Mouse (Mus musculus) forebrain, embryonic 11.5 days (tissue): ENCODE results near the gene Abl1. TPM values are rescaled to one million over a fixed set of nuclear protein-coding genes. Genes with fewer than 3 reads are reported as not detected.

Experiments
- ATAC-seq: fragments of 200-750 bp; cut with Nextera tagmentation; replicated peaks from 2 replicates; pipeline ENCODE4 v1.8.0; 2017; ENCODE audit warnings: moderate TSS enrichment; ENCODE audit not compliant: low FRiP score
- DNase-seq: peaks from one replicate; pipeline ENCODE4 v3.0.0-alpha.2; 2017; ENCODE audit warnings: low spot score
- H3K27ac ChIP-seq: fragments of 300-500 bp; sonication (generic); 2 replicates; pipeline ENCODE4 v1.5.1; 2014; ENCODE audit warnings: low read depth, low read length
- H3K27me3 ChIP-seq: fragments of 300-500 bp; sonication (generic); 2 replicates; pipeline ENCODE4 v1.6.1; 2014; ENCODE audit warnings: mild to moderate bottlenecking, low read length, mixed read lengths; ENCODE audit not compliant: control insufficient read depth, insufficient read depth
- H3K36me3 ChIP-seq: fragments of 300-500 bp; sonication (generic); 2 replicates; pipeline ENCODE4 v1.6.1; 2014; ENCODE audit warnings: mild to moderate bottlenecking, low read length, moderate library complexity, mixed read lengths; ENCODE audit not compliant: control insufficient read depth, insufficient read depth
- H3K4me1 ChIP-seq: fragments of 300-500 bp; sonication (generic); replicated peaks from 2 replicates; pipeline ENCODE4 v1.6.1; 2014; ENCODE audit warnings: low read length, mixed read lengths; ENCODE audit not compliant: control insufficient read depth, insufficient read depth
- H3K4me2 ChIP-seq: fragments of 300-500 bp; sonication (generic); 2 replicates; pipeline ENCODE4 v1.6.1; 2014; ENCODE audit warnings: low read depth, mild to moderate bottlenecking, low read length, moderate library complexity, mixed read lengths; ENCODE audit not compliant: severe bottlenecking
- H3K4me3 ChIP-seq: fragments of 300-500 bp; sonication (generic); 2 replicates; pipeline ENCODE4 v1.5.1; 2014; ENCODE audit warnings: low read depth, low read length
- H3K9ac ChIP-seq: fragments of 300-500 bp; sonication (generic); 2 replicates; pipeline ENCODE4 v1.6.1; 2014; ENCODE audit warnings: low read length
- H3K9me3 ChIP-seq: fragments of 300-500 bp; sonication (generic); 2 replicates; pipeline ENCODE4 v1.6.1; 2016; ENCODE audit warnings: low read length, mixed read lengths; ENCODE audit not compliant: control insufficient read depth
- WGBS: fragments of 180-500 bp; shearing (Covaris S2); extraction: QIAGEN DNeasy Blood & Tissue Kit; methylation state at CpG from one replicate; pipeline ENCODE4 v1.1.7; 2014; 5-methylcytosine and 5-hydroxymethylcytosine counted together
- polyA plus RNA-seq: library from polyadenylated mRNA; unstranded; fragments of >200 nt; fragmentation: Nextera tagmentation; extraction: Ambion mirVana; gene quantifications from 2 replicates; pipeline ENCODE4 v1.2.1, GENCODE M21; 2014

The Abl1 gene
- polyA plus RNA-seq, 1 experiment from 2014 or later, result 56.7 TPM

GRCm38 (mm10) chr2:31776479-31776878 is 88.3 kb downstream of the Abl1 start:
- DNase-seq, result no peak
- H3K9me3 ChIP-seq, result no peaks in the 10 kb centered on the region
- WGBS, result over 99% methylated on average over 3 of the region's 3 CpGs
- H3K4me3 ChIP-seq, result no peak overlapping the region
- peaks cover 3% of the 10 kb centered on the region for H3K4me1 ChIP-seq
- no peak overlapping the region for H3K27ac ChIP-seq
- H3K27me3 ChIP-seq, result no peaks in the 10 kb centered on the region
- peaks cover 13% of the 10 kb centered on the region for H3K36me3 ChIP-seq
- H3K4me2 ChIP-seq, result no peak overlapping the region
- no peak overlapping the region for H3K9ac ChIP-seq
- ATAC-seq, result no peak

GRCm38 (mm10) chr2:31779258-31779657 is 91.1 kb downstream of the Abl1 start:
- H3K4me3 ChIP-seq, result no peak overlapping the region
- no peaks in the 10 kb centered on the region for H3K27me3 ChIP-seq
- H3K9me3 ChIP-seq, result no peaks in the 10 kb centered on the region
- ATAC-seq (no peak), DNase-seq (no peak)
- H3K4me2 ChIP-seq, result no peak overlapping the region
- H3K36me3 ChIP-seq, result peaks cover 13% of the 10 kb centered on the region
- WGBS, result 89% methylated on average over 2 of the region's 2 CpGs
- H3K4me1 ChIP-seq, result peaks cover 3% of the 10 kb centered on the region
- no peak overlapping the region for H3K27ac ChIP-seq
- H3K9ac ChIP-seq, result no peak overlapping the region

GRCm38 (mm10) chr2:31782958-31783602 is 94.9 kb downstream of the Abl1 start:
- DNase-seq (no peak), ATAC-seq (no peak)
- Histone ChIP-seq H3K4me2 (no peak overlapping the region), H3K27me3 (no peaks in the 10 kb centered on the region), H3K4me3 (no peak overlapping the region), H3K9me3 (no peaks in the 10 kb centered on the region), H3K4me1 (peaks cover 3% of the 10 kb centered on the region), H3K9ac (no peak overlapping the region), H3K27ac (no peak overlapping the region), H3K36me3 (peaks cover 21% of the 10 kb centered on the region)
- 78% methylated on average over 8 of the region's 8 CpGs for WGBS

- Histone ChIP-seq H3K27ac (no peak overlapping the region), H3K4me2 (no peak overlapping the region), H3K36me3 (peaks cover 14% of the 10 kb centered on the region), H3K27me3 (no peaks in the 10 kb centered on the region), H3K9me3 (no peaks in the 10 kb centered on the region), H3K9ac (no peak overlapping the region), H3K4me1 (peaks cover 3% of the 10 kb centered on the region), H3K4me3 (no peak overlapping the region)
- 53% methylated on average over 9 of the region's 9 CpGs for WGBS
- 0 out of 2 replicates have a peak, but pooled peaks have one; percentile 21 for ATAC-seq
- peak; percentile 73 for DNase-seq
Observed at GRCm38 (mm10) chr2:31785074-31785473, 96.9 kb downstream of the Abl1 start.

- ATAC-seq (no peak), DNase-seq (peak; percentile 90)
- Histone ChIP-seq H3K4me3 (no peak overlapping the region), H3K27ac (no peak overlapping the region), H3K36me3 (peaks cover 13% of the 10 kb centered on the region), H3K4me1 (no peaks in the 10 kb centered on the region), H3K4me2 (no peak overlapping the region), H3K9ac (no peak overlapping the region), H3K27me3 (no peaks in the 10 kb centered on the region), H3K9me3 (no peaks in the 10 kb centered on the region)
- WGBS, result 23% methylated on average over 7 of the region's 7 CpGs
Observed at GRCm38 (mm10) chr2:31787029-31787428, 98.9 kb downstream of the Abl1 start.

- no peaks in the 10 kb centered on the region for H3K9me3 ChIP-seq
- no peak overlapping the region for H3K9ac ChIP-seq
- H3K36me3 ChIP-seq, result peaks cover 17% of the 10 kb centered on the region
- H3K4me2 ChIP-seq, result no peak overlapping the region
- H3K4me3 ChIP-seq, result no peak overlapping the region
- no peak overlapping the region for H3K27ac ChIP-seq
- ATAC-seq (no peak), DNase-seq (no peak)
- no peaks in the 10 kb centered on the region for H3K4me1 ChIP-seq
- WGBS, result 88% methylated on average over 3 of the region's 3 CpGs
- H3K27me3 ChIP-seq, result no peaks in the 10 kb centered on the region
Observed at GRCm38 (mm10) chr2:31788227-31788626, 100.1 kb downstream of the Abl1 start.

- Histone ChIP-seq H3K27me3 (no peaks in the 10 kb centered on the region), H3K9me3 (no peaks in the 10 kb centered on the region), H3K4me2 (no peak overlapping the region), H3K9ac (no peak overlapping the region), H3K4me1 (no peaks in the 10 kb centered on the region), H3K4me3 (no peak overlapping the region), H3K36me3 (peaks cover 17% of the 10 kb centered on the region), H3K27ac (no peak overlapping the region)
- no peak for ATAC-seq
- DNase-seq, result no peak
- 98% methylated on average over 2 of the region's 2 CpGs for WGBS
Observed at GRCm38 (mm10) chr2:31789215-31789614, 101.0 kb downstream of the Abl1 start.

GRCm38 (mm10) chr2:31790728-31791251 is 102.6 kb downstream of the Abl1 start:
- H3K27ac ChIP-seq, result no peak overlapping the region
- no peak overlapping the region for H3K4me2 ChIP-seq
- ATAC-seq, result no peak

GRCm38 (mm10) chr2:31791260-31791659 is 103.1 kb downstream of the Abl1 start:
- no peak overlapping the region for H3K4me2 ChIP-seq
- no peak overlapping the region for H3K9ac ChIP-seq
- DNase-seq (no peak), ATAC-seq (no peak)
- H3K4me1 ChIP-seq, result no peaks in the 10 kb centered on the region
- whole genome bisulfite sequencing, result 92% methylated on average over 8 of the region's 8 CpGs
- H3K9me3 ChIP-seq, result no peaks in the 10 kb centered on the region
- no peaks in the 10 kb centered on the region for H3K27me3 ChIP-seq
- no peak overlapping the region for H3K27ac ChIP-seq
- peaks cover 8% of the 10 kb centered on the region; the same call in 1 of the 2 replicates for H3K36me3 ChIP-seq
- no peak overlapping the region for H3K4me3 ChIP-seq

More at GRCm38 (mm10) chr2:31790728-31791251, 102.6 kb downstream of the Abl1 start:
- H3K4me1 ChIP-seq, result no peaks in the 10 kb centered on the region
- H3K36me3 ChIP-seq, result peaks cover 12% of the 10 kb centered on the region
- WGBS, result 84% methylated on average over 13 of the region's 13 CpGs
- H3K27me3 ChIP-seq, result no peaks in the 10 kb centered on the region
- H3K9ac ChIP-seq, result no peak overlapping the region
- H3K4me3 ChIP-seq, result no peak overlapping the region
- H3K9me3 ChIP-seq, result no peaks in the 10 kb centered on the region
- DNase-seq, result no peak
